Mouse (Mus musculus) B cell, adult 2 months (primary cell): ENCODE data around the gene Tmem30b.
"Not testable (repeated sequence)": the region's sequence is repeated elsewhere in the genome, so short reads cannot be mapped to it uniquely, and the experiment has no call there.

ENCODE experiments used
- DNase-seq, 2 experiments: peaks; one replicate each; pipeline ENCODE4 v3.0.0; 2022

Gene Tmem30b

GRCm38 (mm10) chr12:73558525-73559195 lies 12.5 kb upstream of the Tmem30b start:
- no peak for DNase-seq

GRCm38 (mm10) chr12:73554155-73554554 lies 8.0 kb upstream of the Tmem30b start:
- DNase-seq, result peak; percentile 67 to 69

- DNase-seq, result no peak
Measured at GRCm38 (mm10) chr12:73548259-73548658, 2.1 kb upstream of the Tmem30b start.

GRCm38 (mm10) chr12:73547646-73548045 lies 1.5 kb upstream of the Tmem30b start:
- no peak for DNase-seq

GRCm38 (mm10) chr12:73545672-73546085 lies 513 bp downstream of the Tmem30b start:
- no peak for DNase-seq

- no peak for DNase-seq
Measured at GRCm38 (mm10) chr12:73544736-73545671, 1.2 kb downstream of the Tmem30b start.

- DNase-seq, result no peak
Measured at GRCm38 (mm10) chr12:73543191-73543590, 3.0 kb downstream of the Tmem30b start.

- DNase-seq, result no peak
Measured at GRCm38 (mm10) chr12:73540402-73540801, 5.8 kb downstream of the Tmem30b start.

GRCm38 (mm10) chr12:73539151-73539550 lies 7.0 kb downstream of the Tmem30b start:
- no peak for DNase-seq

- DNase-seq, result not testable (repeated sequence)
Measured at GRCm38 (mm10) chr12:73538139-73538508, 8.1 kb downstream of the Tmem30b start.

- no peak for DNase-seq
Measured at GRCm38 (mm10) chr12:73537499-73538138, 8.6 kb downstream of the Tmem30b start.

GRCm38 (mm10) chr12:73534591-73534990 lies 11.6 kb downstream of the Tmem30b start:
- peak; percentile 48 to 59 for DNase-seq

- no peak for DNase-seq
Measured at GRCm38 (mm10) chr12:73531889-73532479, 14.2 kb downstream of the Tmem30b start.

- no peak for DNase-seq
Measured at GRCm38 (mm10) chr12:73529590-73529989, 16.6 kb downstream of the Tmem30b start.

GRCm38 (mm10) chr12:73529131-73529530 lies 17.1 kb downstream of the Tmem30b start:
- DNase-seq, result no peak

GRCm38 (mm10) chr12:73528142-73528541 lies 18.1 kb downstream of the Tmem30b start:
- not testable (repeated sequence) for DNase-seq

GRCm38 (mm10) chr12:73525254-73525885 lies 20.8 kb downstream of the Tmem30b start:
- DNase-seq, result no peak

GRCm38 (mm10) chr12:73523066-73523465 lies 23.1 kb downstream of the Tmem30b start:
- no peak for DNase-seq

GRCm38 (mm10) chr12:73521944-73522343 lies 24.2 kb downstream of the Tmem30b start:
- DNase-seq, result no peak

- no peak for DNase-seq
Measured at GRCm38 (mm10) chr12:73521238-73521841, 24.9 kb downstream of the Tmem30b start.

- no peak for DNase-seq
Measured at GRCm38 (mm10) chr12:73517768-73518167, 28.4 kb downstream of the Tmem30b start.
